Mouse (Mus musculus): ENCODE data around the gene 1700018B08Rik. TPM values are rescaled to one million over a fixed set of nuclear protein-coding genes. Genes with fewer than 3 reads are reported as not detected.

Gene 1700018B08Rik
- polyA plus RNA-seq, 1 experiment from 2014 or later: not detected

GRCm38 (mm10) chr8:121527751-121528150, 16.4 kb downstream of the 1700018B08Rik start:
- no peak overlapping the region for H3K9ac ChIP-seq (replicated peaks)
- no peaks in the 10 kb centered on the region for H3K4me1 ChIP-seq (ENCODE audit: insufficient read depth)
- no peak overlapping the region for H3K4me3 ChIP-seq (ENCODE audit: low read depth, low read length)
- DNase-seq (no peak), ATAC-seq (no peak)
- no peaks in the 10 kb centered on the region for H3K36me3 ChIP-seq (replicated peaks; ENCODE audit: insufficient read depth, low read length)
- 70% methylated on average over 9 of the region's 9 CpGs for WGBS (ENCODE audit: insufficient replicate concordance)
- no peak overlapping the region for H3K4me2 ChIP-seq (ENCODE audit: low read depth, low read length)
- no peaks in the 10 kb centered on the region for H3K9me3 ChIP-seq (ENCODE audit: low read length)
- no peak for TF ChIP-seq CTCF (IDR thresholded peaks at IDR 0.05; ENCODE audit: low read depth)
- TF ChIP-seq EP300 (IDR thresholded peaks at IDR 0.05; ENCODE audit: low read depth): no peak
- H3K27me3 ChIP-seq (ENCODE audit: insufficient read depth, low read length): no peaks in the 10 kb centered on the region
- H3K27ac ChIP-seq (ENCODE audit: low read depth): no peak overlapping the region

GRCm38 (mm10) chr8:121526811-121527550, 17.1 kb downstream of the 1700018B08Rik start:
- no peak overlapping the region for H3K9ac ChIP-seq (replicated peaks)
- no peak overlapping the region for H3K27ac ChIP-seq (ENCODE audit: low read depth)
- H3K4me3 ChIP-seq (ENCODE audit: low read depth, low read length): no peak overlapping the region
- no peaks in the 10 kb centered on the region for H3K36me3 ChIP-seq (replicated peaks; ENCODE audit: insufficient read depth, low read length)
- WGBS (ENCODE audit: insufficient replicate concordance): 60% methylated on average over 6 of the region's 6 CpGs
- no peak overlapping the region for H3K4me2 ChIP-seq (ENCODE audit: low read depth, low read length)
- DNase-seq (no peak), ATAC-seq (no peak)
- H3K9me3 ChIP-seq (ENCODE audit: low read length): no peaks in the 10 kb centered on the region
- H3K4me1 ChIP-seq (ENCODE audit: insufficient read depth): no peaks in the 10 kb centered on the region
- no peaks in the 10 kb centered on the region for H3K27me3 ChIP-seq (ENCODE audit: insufficient read depth, low read length)
- no peak for TF ChIP-seq CTCF (IDR thresholded peaks at IDR 0.05; ENCODE audit: low read depth)
- no peak for TF ChIP-seq EP300 (IDR thresholded peaks at IDR 0.05; ENCODE audit: low read depth)

GRCm38 (mm10) chr8:121525111-121525818, 18.9 kb downstream of the 1700018B08Rik start:
- H3K27me3 ChIP-seq (ENCODE audit: insufficient read depth, low read length): no peaks in the 10 kb centered on the region
- DNase-seq (no peak), ATAC-seq (no peak)
- no peaks in the 10 kb centered on the region for H3K36me3 ChIP-seq (replicated peaks; ENCODE audit: insufficient read depth, low read length)
- 49% methylated on average over 18 of the region's 18 CpGs for WGBS (ENCODE audit: insufficient replicate concordance)
- H3K4me3 ChIP-seq (ENCODE audit: low read depth, low read length): no peak overlapping the region
- no peak overlapping the region for H3K9ac ChIP-seq (replicated peaks)
- H3K27ac ChIP-seq (ENCODE audit: low read depth): no peak overlapping the region
- H3K4me1 ChIP-seq (ENCODE audit: insufficient read depth): no peaks in the 10 kb centered on the region
- TF ChIP-seq CTCF (IDR thresholded peaks at IDR 0.05; ENCODE audit: low read depth): no peak
- no peak for TF ChIP-seq EP300 (IDR thresholded peaks at IDR 0.05; ENCODE audit: low read depth)
- H3K4me2 ChIP-seq (ENCODE audit: low read depth, low read length): no peak overlapping the region
- H3K9me3 ChIP-seq (ENCODE audit: low read length): no peaks in the 10 kb centered on the region

GRCm38 (mm10) chr8:121513429-121513828, 30.7 kb downstream of the 1700018B08Rik start:
- Histone ChIP-seq H3K36me3 (replicated peaks; ENCODE audit: insufficient read depth, low read length) (no peaks in the 10 kb centered on the region), H3K4me3 (ENCODE audit: low read depth, low read length) (no peak overlapping the region), H3K27me3 (ENCODE audit: insufficient read depth, low read length) (peaks cover 13% of the 10 kb centered on the region; the same call in 1 of the 2 replicates), H3K4me2 (ENCODE audit: low read depth, low read length) (no peak overlapping the region), H3K9me3 (ENCODE audit: low read length) (no peaks in the 10 kb centered on the region), H3K27ac (ENCODE audit: low read depth) (no peak overlapping the region), H3K9ac (replicated peaks) (no peak overlapping the region), H3K4me1 (ENCODE audit: insufficient read depth) (no peaks in the 10 kb centered on the region)
- peak; percentile 60 for ATAC-seq
- DNase-seq: peak; percentile 84
- TF ChIP-seq CTCF (IDR thresholded peaks at IDR 0.05; ENCODE audit: low read depth) (peak; percentile 91), EP300 (IDR thresholded peaks at IDR 0.05; ENCODE audit: low read depth) (no peak)
- WGBS (ENCODE audit: insufficient replicate concordance): 7% methylated on average over 12 of the region's 12 CpGs

GRCm38 (mm10) chr8:121511751-121512150, 32.4 kb downstream of the 1700018B08Rik start:
- Histone ChIP-seq H3K9ac (replicated peaks) (no peak overlapping the region), H3K4me1 (ENCODE audit: insufficient read depth) (no peaks in the 10 kb centered on the region), H3K4me3 (ENCODE audit: low read depth, low read length) (no peak overlapping the region), H3K27me3 (ENCODE audit: insufficient read depth, low read length) (peaks cover 13% of the 10 kb centered on the region; the same call in 1 of the 2 replicates), H3K36me3 (replicated peaks; ENCODE audit: insufficient read depth, low read length) (no peaks in the 10 kb centered on the region), H3K9me3 (ENCODE audit: low read length) (no peaks in the 10 kb centered on the region), H3K4me2 (ENCODE audit: low read depth, low read length) (no peak overlapping the region), H3K27ac (ENCODE audit: low read depth) (no peak overlapping the region)
- no peak for TF ChIP-seq CTCF (IDR thresholded peaks at IDR 0.05; ENCODE audit: low read depth)
- no peak for TF ChIP-seq EP300 (IDR thresholded peaks at IDR 0.05; ENCODE audit: low read depth)
- WGBS (ENCODE audit: insufficient replicate concordance): 58% methylated on average over 9 of the region's 9 CpGs
- no peak for ATAC-seq
- DNase-seq: no peak

GRCm38 (mm10) chr8:121497621-121498020, 46.5 kb downstream of the 1700018B08Rik start:
- Histone ChIP-seq H3K36me3 (replicated peaks; ENCODE audit: insufficient read depth, low read length) (no peaks in the 10 kb centered on the region), H3K27me3 (ENCODE audit: insufficient read depth, low read length) (0 out of 2 replicates have a peak, but pooled peaks cover 5% of the 10 kb centered on the region), H3K4me3 (ENCODE audit: low read depth, low read length) (no peak overlapping the region), H3K27ac (ENCODE audit: low read depth) (no peak overlapping the region), H3K4me2 (ENCODE audit: low read depth, low read length) (no peak overlapping the region), H3K4me1 (ENCODE audit: insufficient read depth) (no peaks in the 10 kb centered on the region), H3K9ac (replicated peaks) (no peak overlapping the region), H3K9me3 (ENCODE audit: low read length) (no peaks in the 10 kb centered on the region)
- ATAC-seq (no peak), DNase-seq (no peak)
- no peak for TF ChIP-seq EP300 (IDR thresholded peaks at IDR 0.05; ENCODE audit: low read depth)
- peak; percentile 18 for TF ChIP-seq CTCF (IDR thresholded peaks at IDR 0.05; ENCODE audit: low read depth)
- WGBS (ENCODE audit: insufficient replicate concordance): 74% methylated on average over 6 of the region's 6 CpGs

Data from liver, postnatal 0 days (tissue).